Comparison of ENCODE assay signal across 8 mouse cellular contexts in genomic region chr6:115808196-115808487, GRCm38 (mm10). TPM values are rescaled to one million over a fixed set of nuclear protein-coding genes. Genes with fewer than 3 reads are reported as not detected.
DNase-seq lines count a peak whose midpoint lies in the region; ATAC-seq lines count a peak whose summit lies in the region.

No protein-coding gene starts in this region.

- H3K27ac ChIP-seq in kidney, embryonic 16.5 days (ENCODE audit: low read length), result peak overlapping the region; percentile 95
- peak overlapping the region; percentile 100 for H3K27ac ChIP-seq in hindbrain, embryonic 10.5 days
- peak overlapping the region; percentile 97 for H3K27ac ChIP-seq in midbrain, embryonic 13.5 days

- H3K9me3 ChIP-seq in kidney, embryonic 16.5 days (ENCODE audit: low read length), result no peaks in the 10 kb centered on the region
- H3K9me3 ChIP-seq in hindbrain, embryonic 10.5 days, result no peaks in the 10 kb centered on the region
- H3K9me3 ChIP-seq in midbrain, embryonic 13.5 days, result no peaks in the 10 kb centered on the region

- ATAC-seq in kidney, embryonic 16.5 days (ENCODE audit: low FRiP score, low TSS enrichment), result no peak
- ATAC-seq in midbrain, embryonic 13.5 days, result peak; percentile 44
- no peak for ATAC-seq in megakaryocyte progenitor cell, adult 5-6 weeks (replicated peaks; ENCODE audit: poor library complexity)

- H3K9ac ChIP-seq in kidney, embryonic 16.5 days (replicated peaks; ENCODE audit: low read length), result peak overlapping the region; percentile 98
- H3K9ac ChIP-seq in midbrain, embryonic 13.5 days (replicated peaks), result peak overlapping the region; percentile 100

- peak overlapping the region; percentile 95 for H3K4me3 ChIP-seq in kidney, embryonic 16.5 days (ENCODE audit: low read length)
- H3K4me3 ChIP-seq in hindbrain, embryonic 10.5 days, result peak overlapping the region; percentile 86
- H3K4me3 ChIP-seq in midbrain, embryonic 13.5 days (replicated peaks), result peak overlapping the region; percentile 99

- peak overlapping the region; percentile 95 for H3K4me2 ChIP-seq in kidney, embryonic 16.5 days (replicated peaks; ENCODE audit: low read depth, low read length)
- peak overlapping the region; percentile 90 for H3K4me2 ChIP-seq in midbrain, embryonic 13.5 days (replicated peaks)

- DNase-seq in kidney, postnatal 4 days, result no peak
- peak; percentile 59 for DNase-seq in adipocyte (ENCODE audit: low spot score)
- no peak for DNase-seq in hindbrain, embryonic 10.5 days (ENCODE audit: low spot score)
- DNase-seq in layer of hippocampus, adult 11-12 months (ENCODE audit: low spot score), result no peak
- DNase-seq in c-Kit-positive CD71-positive TER-119-positive erythroid progenitor cells, embryonic 14.5 days (ENCODE audit: low spot score), result no peak

- WGBS in kidney, embryonic 16.5 days, result 0% methylated on average over 22 of the region's 22 CpGs
- 1% methylated on average over 22 of the region's 22 CpGs for WGBS in hindbrain, embryonic 10.5 days
- under 1% methylated on average over 22 of the region's 22 CpGs for WGBS in midbrain, embryonic 13.5 days

- no peaks in the 10 kb centered on the region for H3K27me3 ChIP-seq in kidney, embryonic 16.5 days (ENCODE audit: insufficient read depth, low read length)
- H3K27me3 ChIP-seq in hindbrain, embryonic 10.5 days (ENCODE audit: insufficient read depth, poor library complexity, severe bottlenecking), result no peaks in the 10 kb centered on the region
- H3K27me3 ChIP-seq in midbrain, embryonic 13.5 days, result no peaks in the 10 kb centered on the region

- peaks cover 15% of the 10 kb centered on the region for H3K4me1 ChIP-seq in kidney, embryonic 16.5 days (ENCODE audit: insufficient read depth, low read length)
- H3K4me1 ChIP-seq in hindbrain, embryonic 10.5 days (replicated peaks), result peaks cover 19% of the 10 kb centered on the region
- H3K4me1 ChIP-seq in midbrain, embryonic 13.5 days (replicated peaks), result peaks cover 27% of the 10 kb centered on the region

- H3K36me3 ChIP-seq in kidney, embryonic 16.5 days (ENCODE audit: insufficient read depth, low read length), result peaks cover 38% of the 10 kb centered on the region
- peaks cover 46% of the 10 kb centered on the region for H3K36me3 ChIP-seq in hindbrain, embryonic 10.5 days
- H3K36me3 ChIP-seq in midbrain, embryonic 13.5 days, result peaks cover 40% of the 10 kb centered on the region

RNA-seq across cellular contexts. Expression of gene Rpl32, which starts 0.4 kb away (rescaled TPM):
- polyA plus RNA-seq in kidney, embryonic 16.5 days (2015; fragmentation: Nextera tagmentation; extraction: Ambion mirVana), result 1,760 and 1,914 TPM in 2 replicates
- polyA plus RNA-seq in hindbrain, embryonic 10.5 days (2016; fragmentation: Nextera tagmentation; extraction: Ambion mirVana), result 1,744 and 1,823 TPM in 2 replicates
- 1,380 and 1,385 TPM in 2 replicates for polyA plus RNA-seq in midbrain, embryonic 13.5 days (2015; fragmentation: Nextera tagmentation; extraction: Ambion mirVana)
- 4,905 and 5,125 TPM in 2 replicates for total RNA-seq in megakaryocyte progenitor cell, adult 5-6 weeks (2015)
- total RNA-seq in megakaryocyte progenitor cell, adult 5-6 weeks (2017), result 5,456 and 6,333 TPM in 2 replicates

RNA-seq across cellular contexts. Expression of gene Efcab12, which starts 30.1 kb away (rescaled TPM):
- polyA plus RNA-seq in kidney, embryonic 16.5 days (2015; fragmentation: Nextera tagmentation; extraction: Ambion mirVana), result 2.3 and 2.8 TPM in 2 replicates
- polyA plus RNA-seq in hindbrain, embryonic 10.5 days (2016; fragmentation: Nextera tagmentation; extraction: Ambion mirVana), result 1.6 and 2.3 TPM in 2 replicates
- 2.2 and 3.2 TPM in 2 replicates for polyA plus RNA-seq in midbrain, embryonic 13.5 days (2015; fragmentation: Nextera tagmentation; extraction: Ambion mirVana)
- 0.20 TPM in 2 replicates for total RNA-seq in megakaryocyte progenitor cell, adult 5-6 weeks (2015)
- total RNA-seq in megakaryocyte progenitor cell, adult 5-6 weeks (2017), result 0.42 TPM in 1 of 2 replicates, not detected in the other

RNA-seq across cellular contexts. Expression of gene Cand2, which starts 33.8 kb away (rescaled TPM):
- 36.8 and 40.1 TPM in 2 replicates for polyA plus RNA-seq in kidney, embryonic 16.5 days (2015; fragmentation: Nextera tagmentation; extraction: Ambion mirVana)
- 51.1 and 53.9 TPM in 2 replicates for polyA plus RNA-seq in hindbrain, embryonic 10.5 days (2016; fragmentation: Nextera tagmentation; extraction: Ambion mirVana)
- 16.4 and 18.5 TPM in 2 replicates for polyA plus RNA-seq in midbrain, embryonic 13.5 days (2015; fragmentation: Nextera tagmentation; extraction: Ambion mirVana)
- 2.5 and 2.8 TPM in 2 replicates for total RNA-seq in megakaryocyte progenitor cell, adult 5-6 weeks (2015)
- total RNA-seq in megakaryocyte progenitor cell, adult 5-6 weeks (2017), result 1.5 and 1.7 TPM in 2 replicates

RNA-seq across cellular contexts. Expression of gene Mbd4, which starts 45.0 kb away (rescaled TPM):
- 18.6 and 22.0 TPM in 2 replicates for polyA plus RNA-seq in kidney, embryonic 16.5 days (2015; fragmentation: Nextera tagmentation; extraction: Ambion mirVana)
- polyA plus RNA-seq in hindbrain, embryonic 10.5 days (2016; fragmentation: Nextera tagmentation; extraction: Ambion mirVana), result 24.6 and 31.7 TPM in 2 replicates
- 14.5 and 14.9 TPM in 2 replicates for polyA plus RNA-seq in midbrain, embryonic 13.5 days (2015; fragmentation: Nextera tagmentation; extraction: Ambion mirVana)
- 10.4 and 12.3 TPM in 2 replicates for total RNA-seq in megakaryocyte progenitor cell, adult 5-6 weeks (2015)
- 19.7 and 25.9 TPM in 2 replicates for total RNA-seq in megakaryocyte progenitor cell, adult 5-6 weeks (2017)

RNA-seq across cellular contexts. Expression of gene Ift122, which starts 45.1 kb away (rescaled TPM):
- polyA plus RNA-seq in kidney, embryonic 16.5 days (2015; fragmentation: Nextera tagmentation; extraction: Ambion mirVana), result 38.4 and 40.1 TPM in 2 replicates
- polyA plus RNA-seq in hindbrain, embryonic 10.5 days (2016; fragmentation: Nextera tagmentation; extraction: Ambion mirVana), result 28.8 and 30.6 TPM in 2 replicates
- polyA plus RNA-seq in midbrain, embryonic 13.5 days (2015; fragmentation: Nextera tagmentation; extraction: Ambion mirVana), result 25.8 and 28.8 TPM in 2 replicates
- total RNA-seq in megakaryocyte progenitor cell, adult 5-6 weeks (2015), result 1.7 and 1.8 TPM in 2 replicates
- 3.2 and 3.9 TPM in 2 replicates for total RNA-seq in megakaryocyte progenitor cell, adult 5-6 weeks (2017)
